Mouse (Mus musculus) ES-E14 (cell line): Measurements from ENCODE around the gene Borcs5.

Experiments
- CHD2 ChIP-seq: IDR thresholded peaks from 2 replicates; pipeline ENCODE4 v1.6.1; 2014; ENCODE audit warnings: mild to moderate bottlenecking, low read depth, low read length, inconsistent platforms
- HCFC1 ChIP-seq: IDR thresholded peaks from 2 replicates; pipeline ENCODE4 v1.6.1; 2012; ENCODE audit warnings: low read length, inconsistent platforms, borderline replicate concordance; ENCODE audit not compliant: insufficient read depth
- MAFK ChIP-seq: IDR thresholded peaks from 2 replicates; pipeline ENCODE4 v1.6.1; 2014; ENCODE audit warnings: mild to moderate bottlenecking, low read depth, low read length, inconsistent platforms; ENCODE audit not compliant: insufficient read depth
- ZNF384 ChIP-seq: IDR thresholded peaks from 2 replicates; pipeline ENCODE4 v1.6.1; 2012; ENCODE audit warnings: low read depth, low read length, inconsistent platforms

DNA sequence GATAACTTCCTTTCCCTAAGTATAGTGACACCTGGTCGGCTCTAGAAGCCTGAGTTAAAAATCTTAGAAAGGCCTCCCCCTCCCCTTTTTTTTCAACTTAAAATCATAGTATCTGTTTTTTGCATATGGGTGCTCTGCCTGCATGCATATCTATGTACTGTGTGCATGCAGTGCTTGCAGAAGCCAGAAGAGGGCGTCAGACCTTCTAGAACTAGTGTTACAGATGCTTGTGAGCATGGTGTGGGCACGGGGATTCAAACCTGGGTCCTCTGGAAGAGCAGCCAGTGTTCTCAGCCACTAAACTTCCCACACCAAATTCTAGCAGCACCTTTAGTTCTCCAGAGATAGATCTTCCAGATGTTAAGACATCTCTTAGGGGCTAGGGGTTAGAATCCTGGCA, 21.7 kb upstream of the Borcs5 start:
- TF ChIP-seq CHD2 (no peak), HCFC1 (no peak), ZNF384 (no peak), MAFK (no peak)
